Mouse (Mus musculus) limb, embryonic 14.5 days (tissue): ENCODE data around the gene Pskh1. TPM values are rescaled to one million over a fixed set of nuclear protein-coding genes. Genes with fewer than 3 reads are reported as not detected.

Experiments used
- ATAC-seq: fragments of 200-750 bp; cut with Nextera tagmentation; 2 replicates; pipeline ENCODE4 v1.8.0; 2017; ENCODE audit warnings: low read depth, moderate number of reproducible peaks, moderate TSS enrichment; ENCODE audit not compliant: low FRiP score
- DNase-seq: peaks from one replicate; pipeline ENCODE4 v3.0.0-alpha.2; 2015; ENCODE audit warnings: low spot score
- H3K27ac ChIP-seq: fragments of 300-500 bp; sonication (generic); replicated peaks from 2 replicates; pipeline ENCODE4 v1.5.1; 2014; ENCODE audit warnings: low read depth, mild to moderate bottlenecking, low read length, moderate library complexity, mixed read lengths
- H3K27me3 ChIP-seq: fragments of 300-500 bp; sonication (generic); 2 replicates; pipeline ENCODE4 v1.6.1; 2014; ENCODE audit warnings: low read length, mixed read lengths; ENCODE audit not compliant: control insufficient read depth, insufficient read depth
- H3K36me3 ChIP-seq: fragments of 300-500 bp; sonication (generic); 2 replicates; pipeline ENCODE4 v1.6.1; 2014; ENCODE audit warnings: mild to moderate bottlenecking, low read length, moderate library complexity, mixed read lengths; ENCODE audit not compliant: control insufficient read depth, insufficient read depth
- H3K4me1 ChIP-seq: fragments of 300-500 bp; sonication (generic); 2 replicates; pipeline ENCODE4 v1.6.1; 2014; ENCODE audit warnings: antibody characterized with exemption, low read length, mixed read lengths; ENCODE audit not compliant: control insufficient read depth, insufficient read depth
- H3K4me2 ChIP-seq: fragments of 300-500 bp; sonication (generic); replicated peaks from 2 replicates; pipeline ENCODE4 v1.6.1; 2014; ENCODE audit warnings: low read depth, mild to moderate bottlenecking, low read length, moderate library complexity; ENCODE audit not compliant: severe bottlenecking
- H3K4me3 ChIP-seq: fragments of 300-500 bp; sonication (generic); replicated peaks from 2 replicates; pipeline ENCODE4 v1.5.1; 2014; ENCODE audit warnings: low read length
- H3K9ac ChIP-seq: fragments of 300-500 bp; sonication (generic); 2 replicates; pipeline ENCODE4 v1.6.1; 2014; ENCODE audit warnings: mild to moderate bottlenecking, low read depth, low read length, moderate library complexity; ENCODE audit not compliant: severe bottlenecking
- H3K9me3 ChIP-seq: fragments of 300-500 bp; sonication (generic); 2 replicates; pipeline ENCODE4 v1.6.1; 2016; ENCODE audit warnings: low read length; ENCODE audit not compliant: control insufficient read depth
- POLR2A ChIP-seq: fragments of 200-500 bp; IDR thresholded peaks from 2 replicates; pipeline ENCODE4 v1.8.0; 2012; ENCODE audit warnings: inconsistent platforms, mild to moderate bottlenecking, moderate library complexity, borderline replicate concordance; ENCODE audit not compliant: insufficient read depth, insufficient read length; ENCODE audit errors: extremely low read depth
- WGBS: fragments of 180-500 bp; shearing (Covaris S2); extraction: QIAGEN DNeasy Blood & Tissue Kit; methylation state at CpG from one replicate; pipeline ENCODE4 v1.1.7; 2014; 5-methylcytosine and 5-hydroxymethylcytosine counted together
- polyA plus RNA-seq, 2 experiments: library from polyadenylated mRNA; depleted of rRNA in 1 of 2; stranded (reverse) in 1 of 2; unstranded in 1 of 2; fragments of >200 nt; fragmentation: Nextera tagmentation in 1 of 2; extraction: Ambion mirVana in 1 of 2; gene quantifications; 2 replicates each; pipeline versions ENCODE4 v1.2.1 to v1.2.3; 2012 to 2014

Pskh1 gene
- polyA plus RNA-seq, 2 experiments: 33.1 to 57.2 TPM

- H3K9ac ChIP-seq: peak overlapping the region; percentile 72
- peak overlapping the region; percentile 74 for H3K27ac ChIP-seq
- peak; percentile 94 for DNase-seq
- H3K36me3 ChIP-seq: peaks cover 40% of the 10 kb centered on the region
- TF ChIP-seq POLR2A: peak; percentile 57; the same call in 1 of the 2 replicates
- H3K4me1 ChIP-seq: peaks cover 16% of the 10 kb centered on the region
- WGBS: under 1% methylated on average over 29 of the region's 30 CpGs
- no peaks in the 10 kb centered on the region for H3K27me3 ChIP-seq
- H3K9me3 ChIP-seq: no peaks in the 10 kb centered on the region
- ATAC-seq: peak; percentile 90
- H3K4me3 ChIP-seq: peak overlapping the region; percentile 76
- H3K4me2 ChIP-seq: peak overlapping the region; percentile 86
Measured at GRCm38 (mm10) chr8:105936866-105937475, 36.7 kb downstream of the Pskh1 start.

DNA sequence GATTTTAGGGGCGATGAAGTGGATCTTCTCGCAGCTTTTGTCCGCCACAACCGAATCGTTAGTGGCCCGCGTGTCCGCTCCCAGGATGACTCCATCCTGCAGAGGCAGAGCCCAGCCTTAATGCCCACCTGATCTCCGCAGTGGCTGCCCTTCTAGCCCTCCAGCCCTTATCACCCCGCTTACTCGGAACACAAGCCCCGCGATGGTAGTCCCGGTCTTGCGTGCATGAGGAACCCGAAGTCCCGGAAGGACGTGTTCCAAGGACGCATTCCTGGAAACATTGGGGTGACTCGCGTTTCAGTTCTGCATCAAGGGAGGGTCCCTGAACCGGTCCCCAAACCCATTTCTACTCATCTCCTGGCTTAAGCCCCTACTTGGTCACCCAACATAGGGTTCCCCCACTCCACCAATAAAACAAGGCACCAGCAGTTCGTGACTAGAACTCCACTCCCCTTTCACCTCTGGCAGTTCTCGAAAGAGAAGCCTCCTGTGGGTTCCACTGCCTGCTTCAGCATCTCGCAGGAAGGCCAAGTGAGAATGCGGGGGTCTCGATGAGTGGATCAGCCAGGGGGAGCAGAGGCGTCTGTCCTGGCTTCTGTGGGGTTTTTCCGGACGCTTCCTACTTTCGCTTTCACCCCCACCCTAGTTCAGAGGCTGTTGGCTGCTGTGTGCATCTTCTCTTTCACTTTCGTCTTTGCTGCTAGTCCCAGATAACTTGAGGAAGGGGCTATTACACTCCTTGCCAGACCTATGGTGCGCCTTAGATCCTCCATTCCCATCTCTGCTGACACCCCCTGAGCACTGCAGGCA is 37.5 kb downstream of the Pskh1 start:
- WGBS: 2% methylated on average over 33 of the region's 33 CpGs
- no peak for DNase-seq

GRCm38 (mm10) chr8:105938306-105938669 is 38.0 kb downstream of the Pskh1 start, which contains the start of gene Psmb10:
TSS of gene Psmb10 (minus strand) at chr8:105938444.
- Histone ChIP-seq H3K9me3 (no peaks in the 10 kb centered on the region), H3K27ac (peak within 1 kb of the TSS; percentile 70), H3K4me2 (peak within 1 kb of the TSS; percentile 86), H3K27me3 (no peaks in the 10 kb centered on the region), H3K4me3 (peak within 1 kb of the TSS; percentile 76), H3K9ac (peak within 1 kb of the TSS; percentile 72), H3K4me1 (peaks cover 16% of the 10 kb centered on the region), H3K36me3 (peaks cover 40% of the 10 kb centered on the region)
- ATAC-seq: no peak
- no peak for TF ChIP-seq POLR2A
- WGBS: 18% methylated on average over 4 of the region's 4 CpGs
- no peak for DNase-seq

More for the DNA sequence above, 37.5 kb downstream of the Pskh1 start:
- Histone ChIP-seq H3K4me1 (peaks cover 16% of the 10 kb centered on the region), H3K9ac (peak overlapping the region; percentile 72), H3K4me3 (peak overlapping the region; percentile 76), H3K27me3 (no peaks in the 10 kb centered on the region), H3K27ac (peak overlapping the region; percentile 70), H3K36me3 (peaks cover 40% of the 10 kb centered on the region), H3K4me2 (peak overlapping the region; percentile 86), H3K9me3 (no peaks in the 10 kb centered on the region)
- peak; percentile 6; the same call in 1 of the 2 replicates for ATAC-seq
- no peak for TF ChIP-seq POLR2A

DNA sequence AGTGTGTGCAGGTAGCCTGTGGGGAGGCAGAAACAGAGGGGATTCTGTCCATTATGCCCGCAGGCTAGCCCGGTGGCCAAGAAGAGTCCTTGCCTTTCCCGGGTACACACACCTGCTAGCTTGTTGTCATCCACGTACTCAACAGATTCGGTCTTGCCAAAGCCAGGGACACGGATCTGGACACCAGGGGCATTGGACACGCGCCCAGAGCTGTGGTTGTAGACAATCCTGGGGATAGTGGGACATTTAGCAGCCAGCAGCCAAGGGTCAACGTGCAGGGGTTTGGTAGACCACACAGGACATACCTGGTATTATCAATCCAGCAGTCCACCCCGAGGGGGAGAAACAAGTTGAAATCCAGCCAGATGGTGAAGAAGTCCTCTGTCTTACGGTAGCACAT is 41.8 kb downstream of the Pskh1 start:
- H3K36me3 ChIP-seq: peaks cover 72% of the 10 kb centered on the region
- H3K27me3 ChIP-seq: no peaks in the 10 kb centered on the region
- no peak overlapping the region for H3K9ac ChIP-seq
- ATAC-seq (no peak), DNase-seq (no peak)
- 91% methylated on average over 11 of the region's 11 CpGs for WGBS
- no peak for TF ChIP-seq POLR2A
- no peak overlapping the region for H3K27ac ChIP-seq
- no peaks in the 10 kb centered on the region for H3K9me3 ChIP-seq
- no peak overlapping the region for H3K4me2 ChIP-seq
- no peak overlapping the region for H3K4me3 ChIP-seq
- peaks cover 7% of the 10 kb centered on the region for H3K4me1 ChIP-seq

DNA sequence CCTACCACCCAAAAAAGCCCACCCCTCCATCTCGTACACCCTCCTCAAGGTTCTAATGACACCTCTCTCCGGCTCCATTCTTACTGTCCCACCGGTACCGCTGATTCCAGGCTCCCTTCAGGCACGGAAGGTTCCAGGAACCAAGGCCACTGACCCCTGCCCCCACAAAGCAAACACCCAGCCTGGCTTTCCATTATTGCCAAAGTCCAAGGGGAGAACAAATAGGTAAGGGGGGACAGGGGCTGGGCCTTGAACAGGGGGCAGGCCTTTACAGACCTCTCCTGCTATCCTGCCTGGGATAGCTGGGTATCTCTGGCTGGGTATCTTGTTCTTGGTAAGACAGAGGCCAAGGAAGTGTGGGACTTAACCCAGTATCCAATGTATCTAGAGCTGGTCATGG is 42.3 kb downstream of the Pskh1 start:
- no peak overlapping the region for H3K9ac ChIP-seq
- no peak overlapping the region for H3K27ac ChIP-seq
- no peak for TF ChIP-seq POLR2A
- H3K4me3 ChIP-seq: no peak overlapping the region
- ATAC-seq (no peak), DNase-seq (no peak)
- no peaks in the 10 kb centered on the region for H3K9me3 ChIP-seq
- no peak overlapping the region for H3K4me2 ChIP-seq
- H3K27me3 ChIP-seq: no peaks in the 10 kb centered on the region
- WGBS: 96% methylated on average over 5 of the region's 5 CpGs
- peaks cover 78% of the 10 kb centered on the region for H3K36me3 ChIP-seq
- peaks cover 7% of the 10 kb centered on the region for H3K4me1 ChIP-seq
